Mouse (Mus musculus): ENCODE results near the gene Gfm2.

Gene Gfm2

DNA sequence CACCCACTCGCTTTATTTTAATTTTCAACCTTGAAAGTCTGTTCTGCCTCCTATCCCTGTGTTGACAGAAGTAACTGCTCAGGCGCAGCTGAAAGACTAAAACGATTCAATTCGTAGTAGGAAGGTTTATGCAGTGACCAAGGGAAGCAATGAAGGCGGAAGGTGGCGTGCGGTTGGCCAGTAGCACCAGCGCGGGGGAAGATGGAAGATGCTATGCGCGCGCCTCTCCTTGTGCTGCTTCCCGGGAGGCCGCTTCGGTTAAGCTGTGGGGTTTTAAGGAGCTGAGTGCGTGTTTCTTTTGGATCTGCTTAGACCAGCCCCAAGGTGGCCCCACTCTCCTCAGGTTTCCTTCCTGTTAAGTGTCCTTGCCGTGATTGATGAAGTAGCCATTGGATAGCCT is 87.4 kb downstream of the Gfm2 start:
- DNase-seq (ENCODE audit: inconsistent age in 2 of 2, low spot score in 1 of 2): no peak

DNA sequence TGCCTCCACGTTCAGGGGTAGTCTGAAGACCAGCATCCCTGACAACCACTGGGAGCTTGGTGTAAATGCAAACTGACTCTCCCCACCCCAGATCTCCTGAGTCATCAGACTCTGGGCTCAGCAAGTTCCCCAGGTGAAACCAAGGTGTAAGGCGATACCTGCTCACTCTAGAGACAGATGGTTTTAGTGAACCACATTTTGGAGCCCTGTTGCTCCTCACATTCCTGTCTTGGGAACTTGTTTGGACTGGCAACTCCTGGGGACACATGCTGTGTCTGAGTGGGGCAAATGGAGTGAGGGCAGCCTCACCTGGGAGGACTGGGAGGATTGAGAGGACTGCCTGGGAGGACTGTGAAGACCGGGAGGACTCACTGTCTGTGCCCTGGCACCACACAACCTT is 90.1 kb downstream of the Gfm2 start:
- no peak for DNase-seq (ENCODE audit: inconsistent age in 2 of 2, low spot score in 1 of 2)

DNA sequence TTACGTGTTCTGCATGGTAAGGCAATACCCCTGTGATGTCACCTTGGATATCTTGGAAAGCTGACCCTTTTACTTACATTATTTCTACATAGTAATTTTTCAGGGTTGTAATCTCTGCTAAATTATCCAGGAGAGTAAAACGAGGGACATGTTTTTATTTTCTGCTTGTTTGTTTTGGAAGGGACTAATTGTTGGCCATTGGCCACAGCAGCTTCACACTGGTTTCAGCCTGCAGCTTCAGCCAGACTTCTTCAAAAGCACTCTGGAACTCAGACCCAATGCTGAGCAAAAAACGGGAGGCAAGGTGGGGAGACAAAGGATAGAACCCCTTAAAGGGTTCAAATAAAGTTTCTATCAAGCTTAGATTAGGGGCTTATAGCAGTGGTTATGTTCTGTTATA is 92.4 kb downstream of the Gfm2 start:
- no peak for DNase-seq (ENCODE audit: inconsistent age in 2 of 2, low spot score in 1 of 2)
